Comparison of ENCODE assay signal across 28 mouse cellular contexts in genomic region chr1:37622049-37622448, GRCm38 (mm10).
DNase-seq lines count a peak whose midpoint lies in the region; ATAC-seq and TF ChIP-seq lines count a peak whose summit lies in the region.
"Had no signal": no experiment of that assay in that cellular context is flagged by ENCODE, and none has a peak within 500 bp of the region (broad histone marks: within the 10 kb centered on the region; RNA-seq: fewer than 3 reads in every experiment).

No protein-coding gene starts in this region.

- no peaks in the 10 kb centered on the region for H3K36me3 ChIP-seq in heart, adult 2 months (ENCODE audit: control insufficient read depth, insufficient read depth, low read length)
- no peaks in the 10 kb centered on the region for H3K36me3 ChIP-seq in kidney, embryonic 15.5 days
- H3K36me3 ChIP-seq: embryonic facial prominence, embryonic 10.5 days; embryonic facial prominence, embryonic 13.5 days; forebrain, embryonic 12.5 days; forebrain, embryonic 15.5 days; heart, embryonic 10.5 days; heart, embryonic 13.5 days had no signal

- no peak overlapping the region for H3K9ac ChIP-seq in heart, adult 2 months (ENCODE audit: low read depth, low read length)
- no peak overlapping the region for H3K9ac ChIP-seq in kidney, embryonic 15.5 days
- H3K9ac ChIP-seq: embryonic facial prominence, embryonic 13.5 days; forebrain, embryonic 12.5 days; forebrain, embryonic 15.5 days; heart, embryonic 13.5 days; hindbrain, embryonic 14.5 days had no signal

- H3K27me3 ChIP-seq in heart, adult 2 months (ENCODE audit: control insufficient read depth, insufficient read depth, low read length), result no peaks in the 10 kb centered on the region
- H3K27me3 ChIP-seq in kidney, embryonic 15.5 days, result no peaks in the 10 kb centered on the region
- H3K27me3 ChIP-seq: embryonic facial prominence, embryonic 13.5 days; forebrain, embryonic 12.5 days; forebrain, embryonic 15.5 days; heart, embryonic 13.5 days had no signal

- no peak overlapping the region for H3K4me2 ChIP-seq in kidney, embryonic 15.5 days
- H3K4me2 ChIP-seq: embryonic facial prominence, embryonic 13.5 days; forebrain, embryonic 12.5 days; forebrain, embryonic 15.5 days; heart, embryonic 13.5 days; hindbrain, embryonic 14.5 days had no signal

- 73% methylated on average over 6 of the region's 6 CpGs for WGBS in heart, adult 2 months
- WGBS in kidney, embryonic 15.5 days, result 41% methylated on average over 6 of the region's 6 CpGs

- no peak for TF ChIP-seq CTCF in heart, adult 2 months (IDR thresholded peaks at IDR 0.05)
- TF ChIP-seq CTCF in left cerebral cortex, adult 2 months (IDR thresholded peaks at IDR 0.05), result no peak

- TF ChIP-seq EP300 in heart, adult 2 months (IDR thresholded peaks at IDR 0.05; ENCODE audit: insufficient read depth, low read depth, low read length), result no peak

- H3K27ac ChIP-seq in heart, adult 2 months, result peak overlapping the region; percentile 61
- H3K27ac ChIP-seq in kidney, embryonic 15.5 days, result 0 out of 2 replicates have a peak overlapping the region, but pooled peaks have one; percentile 37
- H3K27ac ChIP-seq in brown adipose tissue, adult 24 weeks (replicated peaks; ENCODE audit: low read depth, low read length), result 0 out of 2 replicates have a peak overlapping the region, but pooled peaks have one; percentile 31
- H3K27ac ChIP-seq in left cerebral cortex, adult 2 months, result no peak overlapping the region
- H3K27ac ChIP-seq: embryonic facial prominence, embryonic 10.5 days; embryonic facial prominence, embryonic 13.5 days; forebrain, embryonic 12.5 days; forebrain, embryonic 15.5 days; heart, embryonic 10.5 days; heart, embryonic 13.5 days; hindbrain, embryonic 14.5 days; hindbrain, postnatal 0 days had no signal

- no peaks in the 10 kb centered on the region for H3K9me3 ChIP-seq in kidney, embryonic 15.5 days (replicated peaks)
- H3K9me3 ChIP-seq: embryonic facial prominence, embryonic 10.5 days; embryonic facial prominence, embryonic 13.5 days; forebrain, embryonic 12.5 days; forebrain, embryonic 15.5 days; heart, embryonic 10.5 days; heart, embryonic 13.5 days had no signal

- H3K4me3 ChIP-seq in heart, adult 2 months, result no peak overlapping the region
- H3K4me3 ChIP-seq in kidney, embryonic 15.5 days (replicated peaks), result no peak overlapping the region
- H3K4me3 ChIP-seq in brown adipose tissue, adult 24 weeks (ENCODE audit: insufficient read depth, low read depth, low read length), result no peak overlapping the region
- H3K4me3 ChIP-seq in left cerebral cortex, adult 2 months, result no peak overlapping the region
- H3K4me3 ChIP-seq: embryonic facial prominence, embryonic 10.5 days; embryonic facial prominence, embryonic 13.5 days; erythroblast, embryonic 14.5 days; forebrain, embryonic 12.5 days; forebrain, embryonic 15.5 days; heart, embryonic 10.5 days; heart, embryonic 13.5 days had no signal

- ATAC-seq in kidney, embryonic 15.5 days (replicated peaks; ENCODE audit: low FRiP score), result peak; percentile 81
- peak; percentile 79 for ATAC-seq in granulocyte monocyte progenitor cell, adult 5-6 weeks (replicated peaks; ENCODE audit: poor library complexity, severe bottlenecking)
- ATAC-seq: CD4-positive, CD25-positive, alpha-beta regulatory T cell, adult 4 months; forebrain, embryonic 15.5 days; hindbrain, postnatal 0 days; inflammation-experienced regulatory T-cells, adult 6 months had no signal

- intact Hi-C loops in heart, adult 2 months (cut with DNase I), result no loop called here
- intact Hi-C loops in left cerebral cortex, adult 2 months (cut with DNase I), result no loop called here

- no peak for TF ChIP-seq POLR2A in heart, adult 2 months (IDR thresholded peaks at IDR 0.05; ENCODE audit: insufficient read depth, low read depth, low read length)

- no peak for DNase-seq in heart, adult 2 months
- no peak for DNase-seq in heart, adult 8-10 months (ENCODE audit: low spot score)
- DNase-seq in kidney, postnatal 25 days, result no peak
- no peak for DNase-seq in left cerebral cortex, adult 2 months (ENCODE audit: extremely low spot score in 1 of 2, low spot score in 2 of 2)
- no peak for DNase-seq in left cerebral cortex, adult 9 months (ENCODE audit: low spot score in 2 of 2)
- DNase-seq: adrenal gland, adult 2 months; adrenal gland, postnatal 14 days; cerebellum, adult 11-12 months; cerebellum, adult 8-10 months; cerebellum, postnatal 10 days; cerebellum, postnatal 36 days; embryo, embryonic 11 days; gastrocnemius, postnatal 14 days; heart, postnatal 4 days had no signal

- no peaks in the 10 kb centered on the region for H3K79me2 ChIP-seq in heart, adult 2 months (replicated peaks; ENCODE audit: control insufficient read depth, insufficient read depth, low read length)

- peaks cover 10% of the 10 kb centered on the region for H3K4me1 ChIP-seq in heart, adult 2 months (ENCODE audit: control insufficient read depth, insufficient read depth, low read length)
- peaks cover 12% of the 10 kb centered on the region for H3K4me1 ChIP-seq in kidney, embryonic 15.5 days
- H3K4me1 ChIP-seq in brown adipose tissue, adult 24 weeks (ENCODE audit: control insufficient read depth, insufficient read depth, insufficient read length, low read length), result no peaks in the 10 kb centered on the region; the same call in 1 of the 2 replicates
- H3K4me1 ChIP-seq: forebrain, embryonic 12.5 days; forebrain, embryonic 15.5 days had no signal
